Mouse (Mus musculus) CH12.LX (cell line): ENCODE results near the gene Fgd6. TPM values are rescaled to one million over a fixed set of nuclear protein-coding genes. Genes with fewer than 3 reads are reported as not detected.

Source experiments
- DNase-seq: peaks from one replicate; pipeline ENCODE4 v3.0.0-alpha.2; 2013; ENCODE audit errors: extremely low read depth
- H3K27ac ChIP-seq: 2 replicates; pipeline ENCODE4 v1.5.1; 2012; ENCODE audit warnings: low read depth, mild to moderate bottlenecking, control low read depth, moderate library complexity; ENCODE audit not compliant: insufficient read depth
- H3K27me3 ChIP-seq: replicated peaks from 2 replicates; pipeline ENCODE3; 2012; ENCODE audit warnings: inconsistent platforms
- H3K36me3 ChIP-seq, 2 experiments: replicated peaks in 1 of 2; 2 replicates each; pipeline versions ENCODE3 to v1.6.1; 2012; ENCODE audit warnings: inconsistent platforms in 1 of 2, low read length in 1 of 2, mild to moderate bottlenecking in 1 of 2, mixed read lengths in 1 of 2, moderate library complexity in 1 of 2; ENCODE audit not compliant: control insufficient read depth in 1 of 2, insufficient read depth in 1 of 2
- H3K4me1 ChIP-seq, 2 experiments: 2 replicates each; pipeline ENCODE4 v1.6.1; 2012; ENCODE audit warnings: inconsistent platforms in 1 of 2, moderate library complexity in 1 of 2; ENCODE audit not compliant: insufficient read depth in 2 of 2, control insufficient read depth in 1 of 2
- H3K4me2 ChIP-seq: 2 replicates; pipeline ENCODE4 v1.6.1; 2012; ENCODE audit warnings: low read depth, mild to moderate bottlenecking, control low read depth; ENCODE audit not compliant: poor library complexity, insufficient read depth, severe bottlenecking
- H3K4me3 ChIP-seq, 3 experiments: fragments of 150-350 bp in 1 of 3; sonication (generic) in 1 of 3; replicated peaks in 1 of 3; 2 replicates each; pipeline versions ENCODE3 to v1.5.1; 2011 to 2012; ENCODE audit warnings: low read depth in 2 of 3, low read length in 2 of 3, mild to moderate bottlenecking in 2 of 3, moderate library complexity in 2 of 3, control low read depth in 1 of 3, improper control_type of control experiment in 1 of 3, inconsistent platforms in 1 of 3, mixed read lengths in 1 of 3; ENCODE audit not compliant: poor library complexity in 1 of 3
- H3K79me2 ChIP-seq: replicated peaks from 2 replicates; pipeline ENCODE4 v1.6.1; 2012; ENCODE audit warnings: mild to moderate bottlenecking, moderate library complexity; ENCODE audit not compliant: control insufficient read depth, poor library complexity, insufficient read depth, severe bottlenecking; ENCODE audit errors: extremely low read depth
- H3K9ac ChIP-seq: 2 replicates; pipeline ENCODE4 v1.6.1; 2012; ENCODE audit warnings: low read depth, mild to moderate bottlenecking, control low read depth, moderate library complexity; ENCODE audit not compliant: insufficient read depth
- H3K9me3 ChIP-seq: replicated peaks from 2 replicates; pipeline ENCODE3; 2012; ENCODE audit warnings: low read length, inconsistent platforms, mixed read lengths
- CTCF ChIP-seq, 2 experiments: IDR thresholded peaks in 1 of 2; conservative IDR thresholded peaks in 1 of 2; 2 replicates each; pipeline ENCODE4 v1.5.1; 2011 to 2012; ENCODE audit warnings: low read depth in 2 of 2, low read length in 2 of 2, improper control_type of control experiment in 1 of 2, inconsistent platforms in 1 of 2, mild to moderate bottlenecking in 1 of 2, moderate library complexity in 1 of 2
- E2F4 ChIP-seq: IDR thresholded peaks from 2 replicates; pipeline ENCODE4 v1.6.1; 2011; ENCODE audit warnings: low read depth, low read length, improper control_type of control experiment; ENCODE audit not compliant: insufficient replicate concordance
- EP300 ChIP-seq: IDR thresholded peaks from 2 replicates; pipeline ENCODE4 v1.6.1; 2011; ENCODE audit warnings: low read length, improper control_type of control experiment
- ETS1 ChIP-seq: conservative IDR thresholded peaks from 2 replicates; pipeline ENCODE4 v1.6.1; 2012; ENCODE audit warnings: low read depth, mild to moderate bottlenecking, inconsistent platforms, low read length, improper control_type of control experiment, moderate library complexity
- GABPA ChIP-seq: IDR thresholded peaks from 2 replicates; pipeline ENCODE4 v1.6.1; 2012; ENCODE audit warnings: low read depth, low read length, improper control_type of control experiment, inconsistent platforms; ENCODE audit not compliant: insufficient replicate concordance
- JUND ChIP-seq: conservative IDR thresholded peaks from 2 replicates; pipeline ENCODE4 v1.6.1; 2011; ENCODE audit warnings: low read depth, low read length, improper control_type of control experiment
- MAFK ChIP-seq: IDR thresholded peaks from 2 replicates; pipeline ENCODE4 v1.6.1; 2011; ENCODE audit warnings: low read length, improper control_type of control experiment; ENCODE audit not compliant: insufficient replicate concordance
- MAX ChIP-seq: IDR thresholded peaks from 2 replicates; pipeline ENCODE4 v1.6.1; 2011; ENCODE audit warnings: low read length, improper control_type of control experiment
- MXI1 ChIP-seq: IDR thresholded peaks from 2 replicates; pipeline ENCODE4 v1.6.1; 2011; ENCODE audit warnings: mild to moderate bottlenecking, low read depth, low read length, improper control_type of control experiment
- MYC ChIP-seq: IDR thresholded peaks from 2 replicates; pipeline ENCODE4 v1.6.1; 2011; ENCODE audit warnings: low read depth, mild to moderate bottlenecking, improper control_type of control experiment, low read length
- NELFE ChIP-seq: IDR thresholded peaks from 2 replicates; pipeline ENCODE4 v1.6.1; 2011; ENCODE audit warnings: low read depth, low read length, improper control_type of control experiment
- NRF1 ChIP-seq: IDR thresholded peaks from 2 replicates; pipeline ENCODE4 v1.6.1; 2014; ENCODE audit warnings: low read depth, mild to moderate bottlenecking, inconsistent platforms, low read length, improper control_type of control experiment, moderate library complexity
- PAX5 ChIP-seq: IDR thresholded peaks from 2 replicates; pipeline ENCODE4 v1.6.1; 2012; ENCODE audit warnings: low read length, inconsistent platforms, mixed read lengths
- POLR2A ChIP-seq: IDR thresholded peaks from 2 replicates; pipeline ENCODE4 v1.6.1; 2011; ENCODE audit warnings: low read depth, mild to moderate bottlenecking, improper control_type of control experiment, low read length
- RAD21 ChIP-seq: IDR thresholded peaks from 2 replicates; pipeline ENCODE4 v1.6.1; 2011; ENCODE audit warnings: low read depth, mild to moderate bottlenecking, low read length, improper control_type of control experiment, moderate library complexity
- RCOR1 ChIP-seq: conservative IDR thresholded peaks from 2 replicates; pipeline ENCODE4 v1.6.1; 2012; ENCODE audit warnings: low read depth, mild to moderate bottlenecking, inconsistent platforms, low read length, improper control_type of control experiment
- SIN3A ChIP-seq: IDR thresholded peaks from 2 replicates; pipeline ENCODE4 v1.6.1; 2012; ENCODE audit warnings: low read length, improper control_type of control experiment, inconsistent platforms
- TBP ChIP-seq: conservative IDR thresholded peaks from 2 replicates; pipeline ENCODE4 v1.6.1; 2011; ENCODE audit warnings: low read depth, low read length, improper control_type of control experiment
- UBTF ChIP-seq: IDR thresholded peaks from 2 replicates; pipeline ENCODE4 v1.6.1; 2012; ENCODE audit warnings: low read depth, mild to moderate bottlenecking, inconsistent platforms, low read length, improper control_type of control experiment, moderate library complexity
- USF1 ChIP-seq: IDR thresholded peaks from 2 replicates; pipeline ENCODE4 v1.6.1; 2014; ENCODE audit warnings: low read depth, mild to moderate bottlenecking, inconsistent platforms, low read length, improper control_type of control experiment
- USF2 ChIP-seq: conservative IDR thresholded peaks from 2 replicates; pipeline ENCODE4 v1.6.1; 2011; ENCODE audit warnings: low read depth, low read length, improper control_type of control experiment
- ZKSCAN1 ChIP-seq: IDR thresholded peaks from 2 replicates; pipeline ENCODE4 v1.6.1; 2012; ENCODE audit warnings: low read depth, inconsistent platforms, low read length, improper control_type of control experiment, borderline replicate concordance
- ZMIZ1 ChIP-seq: IDR thresholded peaks from 2 replicates; pipeline ENCODE4 v1.6.1; 2012; ENCODE audit warnings: low read depth, mild to moderate bottlenecking, inconsistent platforms, low read length, improper control_type of control experiment
- ZNF384 ChIP-seq: IDR thresholded peaks from 2 replicates; pipeline ENCODE4 v1.6.1; 2012; ENCODE audit warnings: low read depth, low read length, improper control_type of control experiment, inconsistent platforms
- dilution Hi-C: fragments of 300-500 bp; cut with MboI; formaldehyde crosslinking; loops from 2 replicates; pipeline ENCODE4 v1.14.3; 2020; ENCODE audit warnings: low sequenced_read_pairs; ENCODE audit not compliant: extremely low pct_unique_long_range_greater_than_20kb, extremely low pct_ligation_motif_present
- in situ Hi-C: fragments of 300-500 bp; cut with MboI; formaldehyde crosslinking; loops from 3 replicates; pipeline ENCODE4 v1.14.3; 2019; ENCODE audit warnings: low sequenced_read_pairs, low pct_ligation_motif_present, low pct_unique_long_range_greater_than_20kb, mixed read lengths
- polyA plus RNA-seq: library from polyadenylated mRNA; unstranded; fragments of >175 nt; gene quantifications from 2 replicates; pipeline ENCODE4 v1.2.1, GENCODE M21; 2012; ENCODE audit warnings: low read depth; ENCODE audit not compliant: insufficient read length
- total RNA-seq, 2 experiments: library from RNA; depleted of rRNA; stranded (reverse); fragments of 300-350 nt in 1 of 2; fragments of >200 nt in 1 of 2; gene quantifications; 2 replicates each; pipeline ENCODE4 v1.2.3; 2012 to 2014

Gene Fgd6
- total and polyA plus RNA-seq, 3 experiments: 3.3 to 7.2 (median 5.0) TPM

GRCm38 (mm10) chr10:94172706-94173105 is 136.9 kb downstream of the Fgd6 start:
- H3K79me2 ChIP-seq: no peaks in the 10 kb centered on the region
- peaks cover 46 to 73% of the 10 kb centered on the region in 2 experiments for H3K36me3 ChIP-seq
- H3K4me3 ChIP-seq: no peak overlapping the region
- TF ChIP-seq RCOR1 (no peak), CTCF (conservative IDR thresholded peaks at IDR 0.05 in 1 of 2, IDR thresholded peaks at IDR 0.05 in 1 of 2; ENCODE audit: low read depth in 2 of 2, low read length in 2 of 2) (no peak), MAFK (no peak), NELFE (no peak)
- DNase-seq: no peak
- in situ Hi-C loops: no loop called here
- dilution Hi-C loops: no loop called here
- peaks cover 5 to 9% of the 10 kb centered on the region in 2 experiments; a peak in 3 of 4 replicates for H3K4me1 ChIP-seq
- H3K9me3 ChIP-seq: peaks cover 7% of the 10 kb centered on the region
- H3K4me2 ChIP-seq: no peak overlapping the region
- H3K9ac ChIP-seq: no peak overlapping the region
- H3K27me3 ChIP-seq: no peaks in the 10 kb centered on the region
- H3K27ac ChIP-seq: no peak overlapping the region

GRCm38 (mm10) chr10:94174652-94175051 is 138.9 kb downstream of the Fgd6 start:
- Histone ChIP-seq H3K4me3 (no peak overlapping the region), H3K4me1 (peaks cover 5 to 9% of the 10 kb centered on the region in 2 experiments; a peak in 3 of 4 replicates), H3K27me3 (no peaks in the 10 kb centered on the region), H3K36me3 (peaks cover 34 to 60% of the 10 kb centered on the region in 2 experiments), H3K79me2 (no peaks in the 10 kb centered on the region), H3K9me3 (peaks cover 4% of the 10 kb centered on the region), H3K27ac (no peak overlapping the region), H3K4me2 (no peak overlapping the region), H3K9ac (no peak overlapping the region)
- dilution Hi-C loops: no loop called here
- DNase-seq: peak; percentile 19
- TF ChIP-seq PAX5 (no peak), CTCF (conservative IDR thresholded peaks at IDR 0.05 in 1 of 2, IDR thresholded peaks at IDR 0.05 in 1 of 2; ENCODE audit: low read depth in 2 of 2, low read length in 2 of 2) (no peak), EP300 (no peak), ZKSCAN1 (no peak), JUND (no peak), UBTF (no peak), POLR2A (no peak), E2F4 (no peak), USF1 (no peak), ZMIZ1 (no peak), MAX (no peak), USF2 (no peak)
- TF ChIP-seq, all 38 proteins: peak for 0
- in situ Hi-C loops: no loop called here

GRCm38 (mm10) chr10:94183199-94183598 is 147.4 kb downstream of the Fgd6 start:
- in situ Hi-C loops: no loop called here
- Histone ChIP-seq H3K9ac (no peak overlapping the region), H3K79me2 (no peaks in the 10 kb centered on the region), H3K36me3 (peaks cover 17 to 68% of the 10 kb centered on the region in 2 experiments), H3K27ac (no peak overlapping the region), H3K4me2 (no peak overlapping the region), H3K4me3 (no peak overlapping the region), H3K27me3 (no peaks in the 10 kb centered on the region), H3K9me3 (no peaks in the 10 kb centered on the region), H3K4me1 (no peaks in the 10 kb centered on the region)
- dilution Hi-C loops: no loop called here
- no peak for DNase-seq
- TF ChIP-seq MXI1 (no peak), TBP (no peak), ZKSCAN1 (no peak), SIN3A (no peak), UBTF (no peak), GABPA (no peak), NRF1 (no peak), ZNF384 (no peak), MAX (no peak), ETS1 (no peak), MYC (no peak), PAX5 (no peak), E2F4 (no peak), RAD21 (no peak)
